Mouse (Mus musculus) gastrocnemius, postnatal 14 days (tissue): ENCODE measurements around the gene Specc1l. TPM values are rescaled to one million over a fixed set of nuclear protein-coding genes. Genes with fewer than 3 reads are reported as not detected.
"Not testable (repeated sequence)": the region's sequence is repeated elsewhere in the genome, so short reads cannot be mapped to it uniquely, and the experiment has no call there.

Experiments
- DNase-seq: peaks from one replicate; pipeline ENCODE4 v3.0.0; 2021; ENCODE audit warnings: mixed read lengths
- intact Hi-C: fragments of 180-260 bp; cut with DNase I; formaldehyde crosslinking; loops from one replicate; pipeline ENCODE4 v1.15.1; 2025; ENCODE audit warnings: low total_unique reads
- total RNA-seq, 2 experiments: library from RNA; stranded (reverse); gene quantifications; 2 replicates each; pipeline ENCODE4 v1.2.3; 2021

Gene Specc1l
- total RNA-seq, 2 experiments from 2014 or later = 33.5 TPM

- intact Hi-C loops = no loop called here
Observed at GRCm38 (mm10) chr10:75264993-75265555, 53.2 kb downstream of the Specc1l start.

GRCm38 (mm10) chr10:75273020-75273419 is 61.1 kb downstream of the Specc1l start:
- intact Hi-C loops = loop anchor here (5.0 to 10.0 kb wide), 2 partner anchors 129 to 212 kb away; partner anchors contain the start of gene Upb1
- no peak for DNase-seq

More at GRCm38 (mm10) chr10:75264993-75265555, 53.2 kb downstream of the Specc1l start:
- no peak for DNase-seq

- DNase-seq = no peak
- intact Hi-C loops = loop anchor here (10.0 kb wide), 1 partner anchor 208 kb away; no protein-coding TSS in a partner anchor
Observed at GRCm38 (mm10) chr10:75276427-75277013, 64.6 kb downstream of the Specc1l start.

- intact Hi-C loops = loop anchor here (10.0 kb wide), 1 partner anchor 207 kb away; no protein-coding TSS in a partner anchor
- DNase-seq = no peak
Observed at GRCm38 (mm10) chr10:75277501-75277900, 65.6 kb downstream of the Specc1l start.

GRCm38 (mm10) chr10:75282648-75283047 is 70.8 kb downstream of the Specc1l start:
- intact Hi-C loops = loop anchor here (10.0 kb wide), 1 partner anchor 152 kb away; no protein-coding TSS in a partner anchor

GRCm38 (mm10) chr10:75283821-75284220 is 71.9 kb downstream of the Specc1l start:
- intact Hi-C loops = loop anchor here (10.0 kb wide), 1 partner anchor 151 kb away; no protein-coding TSS in a partner anchor
- DNase-seq = no peak

More at GRCm38 (mm10) chr10:75282648-75283047, 70.8 kb downstream of the Specc1l start:
- no peak for DNase-seq

- intact Hi-C loops = loop anchor here (10.0 kb wide), 1 partner anchor 146 kb away; no protein-coding TSS in a partner anchor
Observed at GRCm38 (mm10) chr10:75288579-75288978, 76.7 kb downstream of the Specc1l start.

GRCm38 (mm10) chr10:75289392-75289791 is 77.5 kb downstream of the Specc1l start:
- intact Hi-C loops = loop anchor here (10.0 kb wide), 1 partner anchor 145 kb away; no protein-coding TSS in a partner anchor

More at GRCm38 (mm10) chr10:75288579-75288978, 76.7 kb downstream of the Specc1l start:
- no peak for DNase-seq

GRCm38 (mm10) chr10:75290650-75291049 is 78.8 kb downstream of the Specc1l start:
- intact Hi-C loops = no loop called here
- DNase-seq = no peak

More at GRCm38 (mm10) chr10:75289392-75289791, 77.5 kb downstream of the Specc1l start:
- DNase-seq = no peak

- intact Hi-C loops = no loop called here
- no peak for DNase-seq
Observed at GRCm38 (mm10) chr10:75291338-75291737, 79.5 kb downstream of the Specc1l start.

GRCm38 (mm10) chr10:75292206-75292605 is 80.3 kb downstream of the Specc1l start:
- DNase-seq, intact Hi-C loops: not testable (repeated sequence)

- no peak for DNase-seq
- intact Hi-C loops = no loop called here
Observed at GRCm38 (mm10) chr10:75293288-75293687, 81.4 kb downstream of the Specc1l start.

- intact Hi-C loops = no loop called here
- no peak for DNase-seq
Observed at GRCm38 (mm10) chr10:75294362-75294761, 82.5 kb downstream of the Specc1l start.

GRCm38 (mm10) chr10:75294926-75295325 is 83.1 kb downstream of the Specc1l start:
- intact Hi-C loops = no loop called here
- no peak for DNase-seq

- no peak for DNase-seq
- intact Hi-C loops = no loop called here
Observed at GRCm38 (mm10) chr10:75298608-75299007, 86.7 kb downstream of the Specc1l start.

GRCm38 (mm10) chr10:75299785-75300418 is 88.0 kb downstream of the Specc1l start:
- DNase-seq = peak; percentile 61

GRCm38 (mm10) chr10:75301195-75301806 is 89.4 kb downstream of the Specc1l start:
- DNase-seq = no peak
- intact Hi-C loops = no loop called here

More at GRCm38 (mm10) chr10:75299785-75300418, 88.0 kb downstream of the Specc1l start:
- intact Hi-C loops = no loop called here

- intact Hi-C loops = no loop called here
- no peak for DNase-seq
Observed at GRCm38 (mm10) chr10:75301937-75302336, 90.1 kb downstream of the Specc1l start.

GRCm38 (mm10) chr10:75302536-75302935 is 90.7 kb downstream of the Specc1l start:
- intact Hi-C loops = no loop called here
- DNase-seq = no peak
